In genomic region chr13:117025226-117026067, GRCm38 (mm10) we compare ENCODE assay signal across 8 mouse cellular contexts. TPM values are rescaled to one million over a fixed set of nuclear protein-coding genes. Genes with fewer than 3 reads are reported as not detected.
DNase-seq lines count a peak whose midpoint lies in the region; ATAC-seq and TF ChIP-seq lines count a peak whose summit lies in the region.

Gene Parp8, minus strand, starts transcription at chr13:117025537.

- H3K9me3 ChIP-seq in erythroblast, embryonic 14.5 days (ENCODE audit: control insufficient read depth, low read length), result no peaks in the 10 kb centered on the region
- no peaks in the 10 kb centered on the region for H3K9me3 ChIP-seq in heart, embryonic 10.5 days
- no peaks in the 10 kb centered on the region for H3K9me3 ChIP-seq in kidney, embryonic 14.5 days (ENCODE audit: control insufficient read depth, low read length)

- under 1% methylated on average over 40 of the region's 67 CpGs for WGBS in heart, embryonic 10.5 days
- under 1% methylated on average over 50 of the region's 67 CpGs for WGBS in kidney, embryonic 14.5 days
- WGBS in liver, adult 2 months, result 1% methylated on average over 45 of the region's 67 CpGs

- H3K9ac ChIP-seq in kidney, embryonic 14.5 days (ENCODE audit: low read depth, low read length), result peak within 1 kb of the TSS; percentile 85
- peak within 1 kb of the TSS; percentile 71 for H3K9ac ChIP-seq in liver, adult 2 months (ENCODE audit: low read depth, low read length)

- H3K4me1 ChIP-seq in bone marrow macrophage, adult 2 months (ENCODE audit: control insufficient read depth, insufficient read depth, low read length), result peaks cover 20% of the 10 kb centered on the region
- no peaks in the 10 kb centered on the region for H3K4me1 ChIP-seq in erythroblast, embryonic 14.5 days (ENCODE audit: control insufficient read depth)
- peaks cover 25% of the 10 kb centered on the region for H3K4me1 ChIP-seq in heart, embryonic 10.5 days
- H3K4me1 ChIP-seq in kidney, embryonic 14.5 days (ENCODE audit: control insufficient read depth, insufficient read depth, low read length), result peaks cover 6% of the 10 kb centered on the region
- H3K4me1 ChIP-seq in liver, adult 2 months (ENCODE audit: control insufficient read depth, insufficient read depth, low read length), result peaks cover 6% of the 10 kb centered on the region; the same call in 1 of the 2 replicates

- peak within 1 kb of the TSS; percentile 90 for H3K4me3 ChIP-seq in bone marrow macrophage, adult 2 months (ENCODE audit: insufficient read depth, low read length)
- peak within 1 kb of the TSS; percentile 41 for H3K4me3 ChIP-seq in erythroblast, embryonic 14.5 days (replicated peaks)
- peak within 1 kb of the TSS; percentile 79 for H3K4me3 ChIP-seq in heart, embryonic 10.5 days
- H3K4me3 ChIP-seq in kidney, embryonic 14.5 days (ENCODE audit: low read length), result peak within 1 kb of the TSS; percentile 74
- H3K4me3 ChIP-seq in liver, adult 2 months (ENCODE audit: insufficient read depth, low read depth, low read length), result peak within 1 kb of the TSS; percentile 96

- peak; percentile 78 for ATAC-seq in kidney, embryonic 14.5 days (ENCODE audit: low FRiP score, low TSS enrichment)
- no peak for ATAC-seq in monocyte, adult 5-6 weeks (replicated peaks; ENCODE audit: insufficient number of reproducible peaks, low FRiP score, low TSS enrichment, poor library complexity, severe bottlenecking)

- peak within 1 kb of the TSS; percentile 17; the same call in 1 of the 2 replicates for H3K27ac ChIP-seq in bone marrow macrophage, adult 2 months (ENCODE audit: insufficient read depth, low read depth, low read length)
- peak within 1 kb of the TSS; percentile 95 for H3K27ac ChIP-seq in heart, embryonic 10.5 days
- peak within 1 kb of the TSS; percentile 88 for H3K27ac ChIP-seq in kidney, embryonic 14.5 days (ENCODE audit: low read depth, low read length)
- H3K27ac ChIP-seq in liver, adult 2 months (replicated peaks; ENCODE audit: insufficient read depth, low read depth, low read length), result peak within 1 kb of the TSS; percentile 38

- TF ChIP-seq CTCF in bone marrow macrophage, adult 2 months (IDR thresholded peaks at IDR 0.05; ENCODE audit: low read depth, low read length), result no peak
- TF ChIP-seq CTCF in liver, adult 2 months (IDR thresholded peaks at IDR 0.05; ENCODE audit: low read depth, low read length), result no peak

- H3K27me3 ChIP-seq in erythroblast, embryonic 14.5 days (ENCODE audit: control insufficient read depth), result peaks cover 51% of the 10 kb centered on the region
- H3K27me3 ChIP-seq in heart, embryonic 10.5 days (ENCODE audit: insufficient read depth, poor library complexity, severe bottlenecking), result no peaks in the 10 kb centered on the region; the same call in 1 of the 2 replicates
- no peaks in the 10 kb centered on the region for H3K27me3 ChIP-seq in kidney, embryonic 14.5 days (ENCODE audit: control insufficient read depth, insufficient read depth, low read length)
- H3K27me3 ChIP-seq in liver, adult 2 months (ENCODE audit: control insufficient read depth, insufficient read depth, low read length), result peaks cover 5% of the 10 kb centered on the region; the same call in 1 of the 2 replicates
- no peaks in the 10 kb centered on the region for H3K27me3 ChIP-seq in splenic B cell, adult 2 months (ENCODE audit: control insufficient read depth, insufficient read depth, low read length, poor library complexity, severe bottlenecking)

- DNase-seq in B cell, adult 2 months, result peak; percentile 66 to 67
- DNase-seq in heart, embryonic 10.5 days (ENCODE audit: low spot score), result peak; percentile 87
- DNase-seq in liver, adult 2 months (ENCODE audit: extremely low read depth, low read depth, low spot score), result no peak
- DNase-seq in splenic B cell, adult 2 months (ENCODE audit: low read depth, low spot score), result peak; percentile 49

- peak within 1 kb of the TSS; percentile 84 for H3K4me2 ChIP-seq in kidney, embryonic 14.5 days (replicated peaks; ENCODE audit: low read depth, low read length)

- H3K36me3 ChIP-seq in erythroblast, embryonic 14.5 days (ENCODE audit: control insufficient read depth), result no peaks in the 10 kb centered on the region
- no peaks in the 10 kb centered on the region for H3K36me3 ChIP-seq in heart, embryonic 10.5 days
- H3K36me3 ChIP-seq in kidney, embryonic 14.5 days (ENCODE audit: control insufficient read depth, insufficient read depth, low read length), result no peaks in the 10 kb centered on the region
- H3K36me3 ChIP-seq in liver, adult 2 months (ENCODE audit: control insufficient read depth, insufficient read depth, low read length), result no peaks in the 10 kb centered on the region
- no peaks in the 10 kb centered on the region for H3K36me3 ChIP-seq in splenic B cell, adult 2 months (ENCODE audit: control insufficient read depth, insufficient read depth, low read length, poor library complexity, severe bottlenecking)

- no peaks in the 10 kb centered on the region for H3K79me2 ChIP-seq in liver, adult 2 months (ENCODE audit: control insufficient read depth, insufficient read depth, low read length)

- TF ChIP-seq POLR2A in bone marrow macrophage, adult 2 months (IDR thresholded peaks at IDR 0.05; ENCODE audit: borderline replicate concordance, low read depth, low read length), result no peak
- TF ChIP-seq POLR2A in liver, adult 2 months (IDR thresholded peaks at IDR 0.05; ENCODE audit: extremely low read depth, insufficient read depth, low read length), result no peak

RNA-seq across cellular contexts. Expression of gene Parp8, which starts in this region (rescaled TPM):
- polyA plus RNA-seq in bone marrow macrophage, adult 2 months (2012; ENCODE audit: insufficient read depth, insufficient read length, missing spikeins), result 40.8 and 48.2 TPM in 2 replicates
- polyA plus RNA-seq in erythroblast, embryonic 14.5 days (2012), result 0.02 TPM in 1 of 2 replicates, not detected in the other
- 11.7 and 13.4 TPM in 2 replicates for polyA plus RNA-seq in heart, embryonic 10.5 days (2016; fragmentation: Nextera tagmentation; extraction: Ambion mirVana)
- polyA plus RNA-seq in kidney, embryonic 14.5 days (2014; fragmentation: Nextera tagmentation; extraction: Ambion mirVana), result 15.2 and 19.7 TPM in 2 replicates
- total RNA-seq in liver, adult 2 months (2014; rRNA removed), result 1.6 and 2.1 TPM in 2 replicates
- 0.20 and 0.40 TPM in 2 replicates for polyA plus RNA-seq in liver, adult 2 months (2012; rRNA removed)
- total RNA-seq in monocyte, adult 5-6 weeks (2017), result 45.1 to 76.7 TPM (median 48.1 TPM) in 3 replicates

Comparison
In these comparisons a context has a peak if more than half of its experiments do, and no peak if none do; other contexts are left out.
1. RNA of gene Parp8 (total RNA-seq): 45.1 to 76.7 TPM in monocyte, adult 5-6 weeks; 1.6 to 2.1 TPM in liver, adult 2 months; every median in the first group is over 10 times any median in the second.
2. H3K27ac ChIP-seq: peak in every context shown above with its lines; median percentile 95 in heart, embryonic 10.5 days; 88 in kidney, embryonic 14.5 days; 38 in liver, adult 2 months; 17 in bone marrow macrophage, adult 2 months.
3. H3K4me3 ChIP-seq: peak in every context shown above with its lines; median percentile 96 in liver, adult 2 months; 90 in bone marrow macrophage, adult 2 months; 79 in heart, embryonic 10.5 days; 74 in kidney, embryonic 14.5 days; 41 in erythroblast, embryonic 14.5 days.